Mouse (Mus musculus): Measurements from ENCODE around the gene Caln1. TPM values are rescaled to one million over a fixed set of nuclear protein-coding genes. Genes with fewer than 3 reads are reported as not detected.

Gene Caln1
- polyA plus RNA-seq, 1 experiment, result not detected

GRCm38 (mm10) chr5:130854430-130854829 lies 485.2 kb downstream of the Caln1 start:
- TF ChIP-seq GATA1 (IDR thresholded peaks at IDR 0.05; ENCODE audit: low read length), result no peak

GRCm38 (mm10) chr5:130858148-130858547 lies 488.9 kb downstream of the Caln1 start:
- no peak for TF ChIP-seq GATA1 (IDR thresholded peaks at IDR 0.05; ENCODE audit: low read length)

- TF ChIP-seq GATA1 (IDR thresholded peaks at IDR 0.05; ENCODE audit: low read length), result no peak
Measured at GRCm38 (mm10) chr5:130858706-130859105, 489.5 kb downstream of the Caln1 start.

GRCm38 (mm10) chr5:130859736-130860135 lies 490.5 kb downstream of the Caln1 start:
- no peak for TF ChIP-seq GATA1 (IDR thresholded peaks at IDR 0.05; ENCODE audit: low read length)

GRCm38 (mm10) chr5:130862302-130862701 lies 493.0 kb downstream of the Caln1 start:
- no peak for TF ChIP-seq GATA1 (IDR thresholded peaks at IDR 0.05; ENCODE audit: low read length)

GRCm38 (mm10) chr5:130869869-130870268 lies 500.6 kb downstream of the Caln1 start:
- no peak for TF ChIP-seq GATA1 (IDR thresholded peaks at IDR 0.05; ENCODE audit: low read length)

GRCm38 (mm10) chr5:130871086-130871485 lies 501.8 kb downstream of the Caln1 start:
- no peak for TF ChIP-seq GATA1 (IDR thresholded peaks at IDR 0.05; ENCODE audit: low read length)

GRCm38 (mm10) chr5:130875391-130875790 lies 506.1 kb downstream of the Caln1 start:
- no peak for TF ChIP-seq GATA1 (IDR thresholded peaks at IDR 0.05; ENCODE audit: low read length)

- TF ChIP-seq GATA1 (IDR thresholded peaks at IDR 0.05; ENCODE audit: low read length), result no peak
Measured at GRCm38 (mm10) chr5:130880331-130880730, 511.1 kb downstream of the Caln1 start.

- TF ChIP-seq GATA1 (IDR thresholded peaks at IDR 0.05; ENCODE audit: low read length), result no peak
Measured at GRCm38 (mm10) chr5:130891735-130892134, 522.5 kb downstream of the Caln1 start.

- no peak for TF ChIP-seq GATA1 (IDR thresholded peaks at IDR 0.05; ENCODE audit: low read length)
Measured at GRCm38 (mm10) chr5:130895991-130896390, 526.7 kb downstream of the Caln1 start.

Other genes starting within 250 kb of the Caln1 start
- 11.5 and 11.9 TPM in 2 replicates for gene Kctd7, start 224.6 kb upstream of the Caln1 start, polyA plus RNA-seq (2012)
- 28.8 and 31.2 TPM in 2 replicates for gene Rabgef1, start 197.7 kb upstream of the Caln1 start, polyA plus RNA-seq (2012)
- 29.5 and 37.0 TPM in 2 replicates for gene Tmem248, start 152.4 kb upstream of the Caln1 start, polyA plus RNA-seq (2012)
- gene Sbds, start 113.9 kb upstream of the Caln1 start, polyA plus RNA-seq (2012), result 8.4 and 18.4 TPM in 2 replicates
- 8.2 and 8.5 TPM in 2 replicates for gene Tyw1, start 113.8 kb upstream of the Caln1 start, polyA plus RNA-seq (2012)
- not detected in 2 replicates for gene A330070K13Rik, start 15.2 kb downstream of the Caln1 start, polyA plus RNA-seq (2012)

Measured in G1E-ER4 (cell line).